Mouse (Mus musculus): ENCODE results near the gene Ssx2ip. TPM values are rescaled to one million over a fixed set of nuclear protein-coding genes. Genes with fewer than 3 reads are reported as not detected.
"Not testable (repeated sequence)": the region's sequence is repeated elsewhere in the genome, so short reads cannot be mapped to it uniquely, and the experiment has no call there.

Gene Ssx2ip
- total RNA-seq, 4 experiments from 2014 or later: 98.2 to 108 (median 102) TPM

- no peak for DNase-seq (ENCODE audit: low spot score in 2 of 2)
Measured at GRCm38 (mm10) chr3:146403770-146404169, 672 bp upstream of the Ssx2ip start.

DNA sequence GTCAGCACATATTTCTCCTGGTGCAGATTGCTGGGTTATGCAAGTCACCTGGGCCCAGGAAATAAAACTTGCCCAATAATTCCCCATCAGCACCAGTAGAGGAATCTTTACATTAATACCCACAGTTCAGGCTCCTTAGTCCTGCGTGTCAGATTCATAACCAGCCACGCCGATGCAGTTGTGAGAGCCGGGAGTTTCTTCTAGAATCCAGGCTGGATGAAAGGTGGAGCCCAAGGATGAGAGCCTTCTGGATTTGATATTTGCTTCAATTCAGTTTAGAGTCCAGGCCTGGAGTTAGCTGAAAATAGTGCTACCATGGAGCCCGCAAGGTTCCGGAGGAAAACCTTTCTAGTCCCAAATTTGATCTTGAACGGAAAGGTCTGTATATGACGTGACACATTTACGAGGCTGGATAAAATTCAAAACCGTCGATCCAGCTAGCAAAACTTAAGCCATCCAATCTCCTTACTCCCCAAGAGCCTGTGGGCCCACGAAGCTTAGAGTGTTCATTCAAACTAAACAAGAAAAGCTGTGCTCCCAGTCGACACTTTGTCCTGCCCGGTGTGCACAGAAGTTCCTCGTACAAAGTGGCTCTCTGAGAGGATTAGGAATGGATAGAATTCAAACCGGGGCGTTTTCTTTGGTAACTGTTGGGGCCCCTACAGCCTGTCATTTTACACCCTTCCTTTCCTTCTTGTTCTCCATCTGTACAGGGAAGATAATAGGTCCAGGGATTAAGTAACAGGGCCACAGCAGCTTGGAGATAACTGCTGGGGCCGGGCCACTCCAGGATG lies 968 bp downstream of the Ssx2ip start:
- no peak for DNase-seq (ENCODE audit: low spot score in 2 of 2)

DNA sequence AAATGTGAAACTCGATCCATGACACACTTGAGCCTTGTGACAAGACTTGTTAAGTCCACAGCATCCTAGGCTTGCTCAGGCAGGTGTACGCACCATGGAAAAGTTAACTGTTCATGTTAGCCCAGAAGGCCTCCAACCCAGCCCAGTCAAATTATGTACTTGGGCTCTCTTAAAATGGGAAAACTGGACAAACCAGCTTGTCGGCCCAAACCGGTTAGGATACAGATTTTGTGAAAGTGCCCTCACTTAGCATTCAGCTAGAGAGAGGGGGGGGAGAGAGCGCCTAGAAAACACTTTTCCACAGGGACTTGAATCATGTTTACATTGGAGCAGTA lies 1.5 kb downstream of the Ssx2ip start:
- no peak for DNase-seq (ENCODE audit: low spot score in 2 of 2)

DNA sequence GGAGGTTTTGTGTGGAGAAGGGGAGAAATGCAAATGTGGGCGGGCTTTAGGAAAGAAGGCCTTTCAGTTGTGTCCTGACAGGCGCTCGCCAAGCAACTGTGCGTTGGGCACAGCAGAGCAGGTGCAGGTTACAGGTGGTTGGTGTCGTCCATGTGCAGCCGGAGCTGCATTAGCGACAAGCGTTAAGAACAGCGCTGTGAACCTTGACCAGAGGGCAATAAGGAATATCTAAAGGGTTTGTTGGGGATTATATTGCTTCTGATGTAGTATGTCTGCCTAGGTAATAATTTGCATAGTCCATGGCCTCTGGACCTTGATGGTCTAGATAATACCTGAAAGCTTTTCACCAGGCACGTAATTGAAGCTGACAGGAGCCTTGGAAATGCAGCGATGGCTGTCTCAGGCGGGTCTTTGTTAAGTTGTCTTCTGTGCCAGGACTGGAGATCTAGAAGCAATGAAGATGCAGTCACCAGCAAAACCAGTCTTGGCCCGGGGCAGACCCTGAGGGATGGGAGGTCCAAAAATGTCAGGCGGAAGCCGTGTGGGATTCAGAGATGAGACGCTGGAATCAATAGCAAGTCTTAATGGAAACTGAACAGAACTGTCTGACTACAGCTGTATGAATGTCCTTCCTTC lies 2.8 kb downstream of the Ssx2ip start:
- DNase-seq (ENCODE audit: low spot score in 2 of 2): no peak

DNA sequence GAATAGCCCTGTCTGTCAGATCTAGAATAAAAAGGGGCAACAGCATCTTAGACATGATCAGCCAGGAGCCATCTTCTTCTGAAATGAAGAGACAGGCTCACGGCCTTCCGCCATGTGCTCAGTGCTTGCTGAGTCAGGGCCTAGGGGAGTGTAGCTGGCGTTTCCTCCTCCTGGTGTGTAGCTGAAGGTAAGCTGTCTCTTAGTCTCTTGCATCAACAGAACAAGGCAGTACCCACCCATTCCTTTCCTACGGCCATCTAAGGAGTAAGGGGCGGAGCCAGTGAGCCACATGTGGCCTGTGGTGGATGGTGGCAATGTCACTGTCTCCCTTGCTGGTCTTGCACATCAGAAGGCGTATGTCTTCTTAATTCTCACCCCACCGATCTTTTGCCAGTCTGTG lies 5.7 kb downstream of the Ssx2ip start:
- DNase-seq (ENCODE audit: low spot score in 2 of 2): no peak

- no peak for DNase-seq (ENCODE audit: low spot score in 2 of 2)
Measured at GRCm38 (mm10) chr3:146412008-146412407, 7.6 kb downstream of the Ssx2ip start.

- no peak for DNase-seq (ENCODE audit: low spot score in 2 of 2)
Measured at GRCm38 (mm10) chr3:146412480-146412879, 8.0 kb downstream of the Ssx2ip start.

GRCm38 (mm10) chr3:146413016-146413415 lies 8.6 kb downstream of the Ssx2ip start:
- no peak for DNase-seq (ENCODE audit: low spot score in 2 of 2)

DNA sequence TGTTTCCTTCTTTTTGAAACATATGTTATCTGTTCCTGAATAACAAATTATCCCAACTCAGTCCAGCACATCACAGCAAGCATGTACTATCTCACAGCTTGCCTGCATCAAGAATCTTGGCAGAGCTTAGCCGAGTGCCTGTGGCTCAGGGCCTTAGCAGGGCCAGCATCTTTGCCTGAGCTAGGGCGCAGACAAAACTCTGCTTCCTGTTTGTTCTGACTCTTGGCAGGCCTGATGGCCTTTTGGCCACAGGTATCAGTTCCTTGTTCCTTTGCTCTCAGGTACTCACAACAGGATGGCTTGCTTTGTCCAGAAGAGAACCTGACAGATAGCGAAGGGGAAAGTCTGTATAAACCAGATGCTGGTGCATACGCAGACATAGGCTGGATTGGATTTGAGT lies 9.6 kb downstream of the Ssx2ip start:
- DNase-seq (ENCODE audit: low spot score in 2 of 2): peak in 1 of 2 experiments; percentile 35

DNA sequence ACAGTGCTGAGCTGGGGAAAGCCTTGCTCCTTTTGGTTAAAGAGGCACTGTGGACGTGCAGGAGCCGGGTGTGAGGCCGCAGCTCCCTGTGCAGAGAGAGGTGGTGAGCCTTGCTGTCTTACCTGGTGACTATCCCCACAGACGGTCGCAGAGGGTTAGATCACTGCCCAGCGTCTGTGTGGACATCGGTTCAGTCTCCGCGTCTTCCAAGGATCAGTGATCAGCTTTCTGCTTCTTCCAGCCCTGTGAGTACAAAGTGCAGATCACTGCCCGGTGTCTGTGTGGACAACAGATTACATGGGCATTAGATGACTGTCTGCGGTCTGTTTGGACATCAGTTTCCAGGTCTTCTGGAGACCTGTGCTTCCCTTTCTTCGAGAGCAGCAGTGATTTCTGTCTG lies 10.1 kb downstream of the Ssx2ip start:
- DNase-seq (ENCODE audit: low spot score in 2 of 2): no peak

DNA sequence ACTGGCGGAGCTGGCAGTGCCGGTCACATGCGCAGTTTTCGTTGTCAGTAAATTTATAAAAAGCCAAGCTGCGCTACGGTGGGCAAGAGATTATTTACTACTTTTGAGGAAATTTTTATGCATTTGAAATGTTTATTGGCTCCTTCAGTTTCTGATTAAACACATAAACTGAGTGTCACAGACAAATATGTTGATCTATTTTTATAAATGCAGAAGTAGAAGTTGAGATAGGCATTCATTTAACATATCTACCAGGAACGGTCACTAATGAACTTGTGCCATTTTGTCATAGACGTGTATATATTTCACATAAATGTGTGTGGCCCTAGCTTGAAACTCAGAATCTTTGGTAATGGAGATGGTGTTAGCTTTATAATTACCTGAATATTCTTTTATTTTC lies 13.4 kb downstream of the Ssx2ip start:
- no peak for DNase-seq (ENCODE audit: low spot score in 2 of 2)

GRCm38 (mm10) chr3:146418901-146419300 lies 14.5 kb downstream of the Ssx2ip start:
- no peak for DNase-seq (ENCODE audit: low spot score in 2 of 2)

DNA sequence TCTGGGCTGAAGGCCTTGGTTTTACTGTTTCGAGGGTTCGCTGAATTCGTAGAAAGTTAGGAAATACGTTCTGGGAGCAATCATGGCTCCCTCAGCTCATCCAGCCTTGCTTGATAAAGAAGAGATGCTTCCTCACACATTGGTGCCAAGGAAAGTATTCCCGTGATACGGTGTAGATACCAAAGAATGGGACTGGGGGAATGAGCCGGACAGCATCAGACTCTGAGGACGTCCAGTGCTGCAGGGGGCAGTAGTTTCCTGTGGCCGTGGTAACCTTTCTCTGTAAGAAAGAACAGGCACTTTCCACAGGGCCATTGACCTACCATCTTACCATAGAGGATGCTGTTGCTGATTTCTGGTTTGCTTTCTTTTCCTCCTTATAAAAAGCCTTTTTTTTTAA lies 15.1 kb downstream of the Ssx2ip start:
- DNase-seq (ENCODE audit: low spot score in 2 of 2): no peak

GRCm38 (mm10) chr3:146419992-146420537 lies 15.6 kb downstream of the Ssx2ip start:
- DNase-seq (ENCODE audit: low spot score in 2 of 2): no peak

DNA sequence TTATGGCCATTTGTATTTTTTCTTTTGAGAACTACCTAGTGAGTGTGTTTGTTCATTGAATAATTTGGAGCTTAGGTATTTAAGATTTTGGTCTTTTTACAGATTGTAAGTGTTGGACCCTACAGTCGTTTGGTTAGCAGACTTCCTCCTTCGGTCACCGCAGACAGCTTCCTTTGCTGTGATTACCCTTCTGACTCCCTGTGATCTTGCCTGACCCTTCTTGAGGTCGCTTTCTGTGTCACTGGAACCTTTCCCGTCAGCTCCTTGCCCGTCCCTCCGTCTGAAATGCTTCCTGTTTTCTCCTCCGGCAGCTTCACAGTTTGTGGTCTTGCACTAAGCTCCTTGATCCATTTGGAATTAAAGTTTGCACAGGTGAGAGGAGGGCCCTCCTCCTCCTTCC lies 17.3 kb downstream of the Ssx2ip start:
- no peak for DNase-seq (ENCODE audit: low spot score in 2 of 2)

DNA sequence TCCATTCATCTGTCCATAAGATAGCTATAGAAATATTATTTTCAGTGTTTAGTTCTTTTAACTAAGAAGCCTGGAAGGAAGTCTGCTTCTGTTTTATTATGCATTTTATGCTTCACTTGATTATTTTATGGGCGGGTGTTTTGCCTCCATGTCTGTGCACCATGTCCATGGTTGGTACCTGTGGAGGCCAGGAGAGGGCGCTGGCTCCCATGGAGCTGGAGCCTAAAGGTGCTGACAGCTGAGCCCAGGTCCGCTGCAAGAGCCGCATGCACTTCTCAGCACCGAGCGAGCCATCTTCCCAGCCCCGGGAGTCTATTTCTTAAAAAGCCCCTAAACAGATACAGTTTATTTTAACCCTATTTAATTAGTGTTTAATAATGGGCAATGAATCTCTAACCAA lies 19.3 kb downstream of the Ssx2ip start:
- no peak for DNase-seq (ENCODE audit: low spot score in 2 of 2)

DNA sequence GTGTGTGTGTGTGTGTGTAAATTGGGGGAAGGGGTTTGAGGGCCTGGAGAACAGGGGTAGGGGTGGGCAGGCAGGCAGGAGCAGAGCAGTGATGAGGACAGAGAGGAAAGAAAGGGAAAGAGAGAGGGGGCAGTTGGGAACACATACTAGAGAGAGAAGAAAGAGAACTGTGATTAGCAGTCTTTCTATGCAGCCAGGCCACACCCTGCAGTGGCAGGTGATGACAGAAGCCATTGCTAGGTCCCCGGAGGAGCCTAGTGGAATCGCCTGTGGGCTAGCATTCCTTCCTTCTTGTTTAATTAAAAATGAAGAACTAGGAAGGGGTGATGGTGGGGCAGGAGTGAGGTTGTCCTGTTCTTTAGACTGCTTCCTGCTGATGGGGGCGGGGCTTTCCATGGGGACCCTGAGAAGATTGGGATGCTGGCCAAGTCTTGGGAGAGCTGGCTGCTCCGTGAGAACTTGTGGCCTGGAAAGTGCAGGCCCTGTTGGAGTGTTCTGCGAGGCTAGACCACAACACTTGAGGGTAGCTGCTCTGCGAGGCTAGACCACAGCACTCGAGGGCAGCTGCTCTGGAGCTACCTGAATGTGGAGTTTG lies 20.0 kb downstream of the Ssx2ip start:
- DNase-seq (ENCODE audit: low spot score in 2 of 2): no peak

GRCm38 (mm10) chr3:146425902-146426301 lies 21.5 kb downstream of the Ssx2ip start:
- DNase-seq (ENCODE audit: low spot score in 2 of 2): no peak

DNA sequence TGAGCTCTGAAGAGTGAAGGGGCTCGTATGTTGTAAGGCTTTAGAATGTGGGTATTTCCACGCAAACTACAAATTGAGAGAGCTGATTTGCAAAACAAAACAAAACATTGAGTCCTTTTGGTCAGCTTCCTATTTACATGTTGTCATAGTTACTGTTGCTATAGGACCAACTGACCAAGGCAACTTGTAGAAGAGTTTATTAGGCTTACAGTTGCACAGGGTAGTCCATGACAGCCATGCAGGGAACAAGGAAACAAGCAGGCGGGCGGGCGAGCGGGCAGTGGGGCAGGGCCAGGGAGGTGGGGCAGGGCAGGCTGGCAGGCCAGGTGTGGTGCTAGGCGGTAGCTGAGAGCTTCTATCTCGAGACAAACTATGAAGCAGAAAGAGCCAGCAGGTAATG lies 22.0 kb downstream of the Ssx2ip start:
- no peak for DNase-seq (ENCODE audit: low spot score in 2 of 2)

- DNase-seq (ENCODE audit: low spot score in 2 of 2): not testable (repeated sequence)
Measured at GRCm38 (mm10) chr3:146433063-146433462, 28.6 kb downstream of the Ssx2ip start.

DNA sequence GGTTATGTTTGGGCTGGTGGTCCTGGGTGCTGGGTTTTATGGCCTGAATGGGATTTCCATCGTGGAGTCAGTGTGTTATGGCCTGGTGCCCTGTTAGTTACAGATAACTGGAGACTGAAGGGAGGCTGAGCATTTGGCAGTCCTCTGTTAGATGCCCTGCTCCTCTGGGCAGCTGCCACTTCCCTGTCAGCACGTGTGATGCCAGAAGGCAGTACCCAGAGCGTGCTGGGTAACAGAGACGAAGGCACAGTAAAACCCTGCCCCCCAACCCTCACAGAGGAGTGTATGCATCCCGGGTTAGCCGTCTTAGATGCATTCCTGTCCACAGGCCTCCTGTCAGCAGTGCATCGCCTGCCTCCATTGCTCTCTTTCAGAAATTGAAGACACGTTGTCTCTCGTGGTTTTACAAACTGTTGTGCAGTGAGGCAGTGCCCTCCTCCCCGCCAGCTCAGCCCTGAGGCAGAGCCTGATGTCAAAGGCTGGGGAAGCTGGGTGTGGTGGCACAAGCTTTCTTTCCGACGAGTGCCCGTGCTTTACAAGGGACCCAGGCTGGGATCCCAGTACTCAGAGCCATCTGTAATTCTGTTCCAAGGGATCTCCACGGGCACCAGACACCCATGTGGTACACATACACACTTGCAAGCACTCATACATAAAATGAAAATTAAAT lies 29.4 kb downstream of the Ssx2ip start:
- DNase-seq (ENCODE audit: low spot score in 2 of 2): no peak

DNA sequence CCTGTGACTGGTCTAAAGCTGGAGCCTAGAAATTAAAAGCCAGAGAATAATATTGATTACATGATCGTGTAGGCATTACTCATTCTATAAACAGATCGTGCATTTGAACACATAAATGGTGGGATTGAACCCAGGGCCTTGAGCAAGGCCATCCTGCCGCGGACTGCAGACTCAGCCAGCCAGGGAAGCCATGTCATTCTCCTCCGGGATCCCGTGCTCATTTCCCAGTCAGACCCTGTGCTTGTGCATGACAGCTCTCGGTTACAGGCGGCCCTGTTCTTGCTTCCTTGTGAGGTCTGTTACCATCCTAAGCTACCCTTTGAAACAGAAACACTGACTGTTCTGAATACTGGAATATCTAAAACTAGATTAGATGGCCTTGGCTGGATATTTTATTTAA lies 30.2 kb downstream of the Ssx2ip start:
- DNase-seq (ENCODE audit: low spot score in 2 of 2): no peak

All from layer of hippocampus, adult 8-10 months (tissue).